Mouse (Mus musculus) lung, adult 18-20 months (tissue): ENCODE measurements at regions not wholly inside any gene's neighbourhood (a gene's known extent, or its start where the extent isn't known, plus 50 kb on each side); places are given as distances from the start of the nearest gene placed in this dataset.

Experiments
- DNase-seq, 2 experiments: peaks; one replicate each; pipeline ENCODE4 v3.0.0; 2022; ENCODE audit warnings: mixed read lengths in 2 of 2

DNA sequence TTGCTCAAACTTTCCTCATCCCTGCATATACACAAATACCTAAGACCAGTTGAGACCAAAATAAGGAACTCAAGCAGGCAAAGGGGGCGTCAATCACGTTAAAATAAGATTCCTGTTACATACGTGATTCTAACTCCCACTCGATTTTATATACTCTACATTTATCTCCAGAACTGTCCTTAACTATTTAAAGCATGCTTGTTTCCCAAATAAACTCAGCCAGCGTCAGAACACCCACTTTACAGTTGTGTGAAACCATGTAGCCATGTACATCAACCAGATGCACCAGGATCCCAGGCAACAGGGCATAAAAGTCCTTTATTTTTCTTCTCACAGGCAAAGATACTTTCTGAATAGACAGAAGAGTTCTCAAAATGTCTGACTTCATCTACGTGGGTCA, 61.5 kb downstream of the Ccna1 start:
- no peak for DNase-seq

DNA sequence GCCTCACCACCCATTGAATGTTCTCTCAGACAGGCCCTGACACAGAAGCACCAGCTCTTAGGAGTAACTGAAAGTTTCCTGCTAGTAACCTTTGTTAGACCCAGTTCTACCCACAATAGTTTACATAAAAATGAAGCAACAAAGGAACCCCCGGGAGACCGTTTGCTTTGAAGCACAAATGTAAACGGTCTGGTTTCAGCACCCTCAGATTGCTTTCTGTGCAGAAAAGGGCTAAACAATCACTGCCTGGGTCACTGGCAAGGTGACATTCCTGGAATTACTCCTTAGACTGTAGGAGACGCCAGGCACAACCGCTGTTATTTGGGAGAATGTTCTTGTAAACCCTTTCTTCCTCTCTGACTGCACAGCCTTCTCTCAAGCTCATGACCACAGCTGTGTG, 65.2 kb downstream of the Ccna1 start:
- DNase-seq = no peak

DNA sequence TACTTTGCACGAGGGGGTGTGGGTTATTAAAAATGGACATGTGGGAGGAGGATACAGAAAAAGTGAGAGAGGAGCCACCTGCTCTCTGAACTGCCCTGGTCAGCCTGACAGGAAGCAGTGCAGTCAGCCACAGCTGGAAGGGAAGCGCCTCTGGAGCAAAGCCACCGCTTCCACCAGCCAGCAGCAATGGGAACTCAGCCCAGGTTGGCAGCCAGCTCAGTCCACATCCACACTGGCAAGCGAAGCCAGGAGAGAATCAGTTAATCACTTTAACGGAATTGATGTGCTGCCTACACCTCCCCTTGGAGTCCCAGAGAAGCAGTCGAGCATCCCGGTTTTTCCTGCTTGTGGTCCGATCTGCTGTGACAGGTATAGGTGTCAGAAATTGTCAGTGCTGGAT, 65.9 kb downstream of the Ccna1 start:
- DNase-seq = peak; percentile 7 to 12

DNA sequence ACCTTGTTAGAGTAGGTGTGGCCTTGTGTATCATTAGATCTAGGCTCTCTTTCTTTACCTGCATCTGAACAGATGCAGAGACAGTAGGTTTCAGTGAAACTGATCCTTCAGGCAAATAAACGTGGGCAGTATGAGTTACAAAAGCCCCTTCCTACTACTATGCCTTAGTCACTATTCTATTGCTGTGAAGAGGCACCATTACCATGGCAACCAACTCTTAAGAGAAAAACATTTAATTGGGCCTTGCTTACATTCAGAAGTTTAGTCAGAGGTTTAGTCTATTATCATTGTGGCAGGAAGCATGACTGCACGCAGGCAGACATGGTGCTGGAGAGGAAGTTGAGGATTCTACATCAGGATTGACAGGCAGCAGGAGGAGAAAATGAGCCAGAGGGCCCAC, 65.8 kb upstream of the Sertm1 start:
- DNase-seq = no peak

DNA sequence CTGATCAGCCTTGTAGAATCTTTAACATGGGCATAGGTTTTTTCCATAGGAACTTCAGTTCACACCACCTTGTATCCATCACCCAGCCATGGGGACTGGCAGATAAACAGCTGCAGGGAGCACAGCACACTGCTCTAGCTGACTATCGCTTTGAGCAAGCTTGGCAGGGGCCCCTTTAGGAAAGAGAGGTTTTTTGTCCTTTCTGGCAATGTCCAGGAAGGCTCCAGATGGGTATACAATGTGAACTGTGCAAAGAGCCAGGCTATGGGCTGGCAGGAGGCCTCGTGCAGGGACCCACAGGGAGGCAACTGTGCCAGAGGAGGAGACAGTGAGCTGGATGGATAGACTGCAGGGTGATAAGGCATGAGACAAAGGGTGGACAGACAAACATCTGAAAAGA, 64.6 kb upstream of the Sertm1 start:
- no peak for DNase-seq

DNA sequence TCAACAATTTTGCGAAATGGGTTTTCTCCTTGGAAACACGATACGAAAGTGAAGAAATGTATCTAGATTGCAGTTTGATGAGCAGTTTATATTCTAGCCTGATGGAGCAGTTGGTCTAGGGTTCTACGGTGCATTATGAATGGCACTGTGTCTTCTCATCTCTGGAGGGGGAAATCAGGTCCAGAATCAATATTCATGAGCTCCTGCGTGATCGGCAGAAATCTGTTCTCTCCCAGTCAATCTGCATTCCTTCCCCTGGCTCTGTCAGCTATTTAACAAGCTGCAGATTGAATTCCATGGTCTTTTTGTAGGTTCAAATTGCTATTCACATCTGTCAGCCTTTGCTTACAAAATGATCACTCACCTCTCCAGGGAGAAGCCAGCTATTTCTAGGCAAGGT, 49.8 kb upstream of the Sertm1 start:
- DNase-seq = no peak
